Mouse (Mus musculus) lung, adult 2 months (tissue): ENCODE data around the gene Dnmt3l. TPM values are rescaled to one million over a fixed set of nuclear protein-coding genes. Genes with fewer than 3 reads are reported as not detected.
A peak's percentile ranks its signal among the peaks of the same experiment; 100 is the strongest.

ENCODE experiments used
- DNase-seq: peaks from one replicate; pipeline ENCODE4 v3.0.0; 2022
- H3K4me1 ChIP-seq: fragments of 200-500 bp; 2 replicates; pipeline ENCODE4 v1.6.1; 2011; ENCODE audit warnings: low read length; ENCODE audit not compliant: control insufficient read depth, insufficient read depth
- H3K4me3 ChIP-seq: fragments of 200-500 bp; replicated peaks from 2 replicates; pipeline ENCODE3; 2011; ENCODE audit warnings: low read depth, mild to moderate bottlenecking, control low read depth, low read length; ENCODE audit errors: extremely low read depth
- CTCF ChIP-seq: fragments of 200-500 bp; IDR thresholded peaks from 2 replicates; pipeline ENCODE4 v1.5.1; 2011; ENCODE audit warnings: mild to moderate bottlenecking, low read length, control low read depth; ENCODE audit not compliant: insufficient read depth
- POLR2A ChIP-seq: fragments of 200-500 bp; IDR thresholded peaks from 2 replicates; pipeline ENCODE4 v1.6.1; 2011; ENCODE audit warnings: low read depth, mild to moderate bottlenecking, control low read depth, low read length, borderline replicate concordance; ENCODE audit errors: extremely low read depth
- WGBS: fragments of 180-500 bp; shearing (Covaris S2); methylation state at CpG from one replicate; pipeline ENCODE4 v1.1.7; 2018; 5-methylcytosine and 5-hydroxymethylcytosine counted together
- polyA plus RNA-seq: library from polyadenylated mRNA; depleted of rRNA; stranded (reverse); fragments of >200 nt; gene quantifications from 2 replicates; pipeline ENCODE4 v1.2.3, GENCODE M21; 2012; rRNA removed

Dnmt3l gene
- 0.52 and 0.64 TPM in 2 replicates for polyA plus RNA-seq

DNA sequence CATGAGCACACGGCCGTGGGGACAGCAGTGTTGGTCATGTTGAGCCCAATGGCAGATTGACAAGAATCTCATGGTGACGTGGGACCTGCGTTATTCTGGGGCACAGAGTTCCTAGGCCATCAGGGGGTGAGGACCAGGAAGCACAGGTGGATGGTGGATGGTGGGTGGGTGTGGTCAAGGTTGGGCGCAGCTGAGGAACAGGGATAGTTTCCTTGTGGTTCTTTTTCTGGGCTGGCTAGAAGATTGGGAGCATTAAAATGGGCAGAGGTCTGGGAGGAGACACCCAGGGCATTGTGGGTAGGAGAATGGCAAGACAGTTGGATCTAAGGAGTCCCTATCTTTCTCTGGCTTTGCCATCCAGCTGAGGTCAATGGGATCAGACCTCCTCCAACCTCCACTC, at the start of gene Dnmt3l:
TSS of gene Dnmt3l (plus strand) at position 301 of the 400 bp plus-strand sequence.
- TF ChIP-seq CTCF (no peak), POLR2A (no peak)
- H3K4me1 ChIP-seq, result no peaks in the 10 kb centered on the region
- 90% methylated on average over 5 of the region's 5 CpGs for WGBS
- no peak within 1 kb of the TSS for H3K4me3 ChIP-seq
- DNase-seq, result no peak

DNA sequence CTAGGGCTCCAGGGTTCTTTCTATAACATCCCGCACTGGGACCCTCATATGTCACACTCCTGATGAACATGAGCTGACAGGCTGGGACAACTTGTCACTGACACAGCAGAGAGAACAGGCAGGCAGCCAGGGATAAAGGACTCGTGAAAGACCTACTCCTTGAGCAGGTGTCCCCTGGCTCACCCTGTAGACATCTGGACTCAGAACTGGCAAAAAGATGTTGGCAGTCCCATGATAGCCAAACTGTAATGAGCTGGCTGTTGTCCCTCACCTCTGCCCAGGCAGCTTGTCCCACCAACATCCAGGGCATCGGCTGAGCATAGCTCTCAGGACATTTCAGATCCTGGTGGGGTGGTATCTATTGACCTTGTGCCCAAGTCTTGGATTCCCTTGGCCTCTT, 46.1 kb upstream of the Dnmt3l start:
- WGBS, result 93% methylated on average over 3 of the region's 3 CpGs
- H3K4me3 ChIP-seq, result no peak overlapping the region
- TF ChIP-seq CTCF, result no peak
- no peaks in the 10 kb centered on the region for H3K4me1 ChIP-seq
- no peak for DNase-seq

DNA sequence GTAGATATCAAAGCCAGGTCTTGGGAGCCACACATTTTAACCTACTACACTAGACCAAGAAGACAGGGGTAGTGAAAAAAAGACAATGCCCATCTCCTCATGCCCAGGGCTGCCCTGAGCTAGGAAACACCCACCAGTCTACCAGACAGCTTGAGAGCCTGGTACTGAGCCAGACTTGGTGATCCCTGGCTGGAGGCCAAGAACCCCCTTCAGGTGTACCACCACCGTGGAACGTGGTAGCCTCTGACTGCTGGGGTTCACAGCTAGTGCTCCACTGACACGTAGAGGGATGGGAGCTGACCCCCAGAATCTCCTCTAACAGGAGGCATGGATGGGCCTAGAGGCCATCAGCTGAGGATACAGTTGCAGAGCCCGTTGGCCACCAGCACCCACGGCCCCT, 41.5 kb upstream of the Dnmt3l start:
- TF ChIP-seq CTCF (no peak), POLR2A (no peak)
- no peak overlapping the region for H3K4me3 ChIP-seq
- no peak for DNase-seq
- H3K4me1 ChIP-seq, result no peaks in the 10 kb centered on the region
- 94% methylated on average over 5 of the region's 5 CpGs for WGBS

DNA sequence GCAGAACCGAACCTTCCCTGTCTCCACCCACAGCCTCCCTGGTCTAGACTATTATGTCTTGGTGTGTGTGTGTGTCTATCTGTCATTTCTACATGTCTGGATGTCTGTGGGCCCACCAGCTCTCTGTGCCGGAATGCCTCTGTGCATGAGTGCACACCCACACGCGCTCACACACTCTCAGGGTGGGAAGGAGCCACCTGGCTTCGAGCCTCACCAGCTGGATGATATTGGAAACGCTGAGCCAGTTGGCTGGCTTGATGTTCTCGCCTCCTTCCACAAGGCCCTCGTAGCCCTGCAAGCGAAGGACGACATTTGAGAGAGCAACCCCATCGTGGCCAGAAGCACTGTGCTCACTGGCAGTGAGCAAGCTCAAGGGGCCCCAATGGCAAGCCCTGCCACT, 40.0 kb upstream of the Dnmt3l start:
- TF ChIP-seq POLR2A (no peak), CTCF (no peak)
- Histone ChIP-seq H3K4me3 (no peak overlapping the region), H3K4me1 (no peaks in the 10 kb centered on the region)
- no peak for DNase-seq
- 87% methylated on average over 11 of the region's 11 CpGs for WGBS

DNA sequence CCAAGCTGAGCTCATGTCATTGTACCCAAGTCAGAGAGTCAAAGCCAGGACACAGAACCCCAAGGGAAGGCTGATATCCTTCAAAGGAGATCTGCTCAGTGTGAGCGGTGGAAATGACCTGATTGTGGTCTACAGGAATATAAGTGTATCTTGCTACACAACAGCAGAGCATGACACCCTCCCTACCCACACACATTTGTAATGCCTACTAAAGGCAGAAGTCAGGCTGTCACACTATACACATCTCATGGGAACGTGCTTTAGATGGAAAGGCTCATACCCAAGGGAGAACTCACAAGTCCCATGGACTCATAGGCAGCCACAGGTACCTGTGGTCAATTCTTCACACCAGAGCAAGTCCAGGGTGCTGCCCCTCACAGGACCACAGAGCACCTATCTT, 39.4 kb upstream of the Dnmt3l start:
- TF ChIP-seq CTCF, result no peak
- TF ChIP-seq POLR2A, result no peak
- Histone ChIP-seq H3K4me1 (no peaks in the 10 kb centered on the region), H3K4me3 (no peak overlapping the region)
- 90% methylated on average over 2 of the region's 2 CpGs for whole genome bisulfite sequencing
- DNase-seq, result no peak

DNA sequence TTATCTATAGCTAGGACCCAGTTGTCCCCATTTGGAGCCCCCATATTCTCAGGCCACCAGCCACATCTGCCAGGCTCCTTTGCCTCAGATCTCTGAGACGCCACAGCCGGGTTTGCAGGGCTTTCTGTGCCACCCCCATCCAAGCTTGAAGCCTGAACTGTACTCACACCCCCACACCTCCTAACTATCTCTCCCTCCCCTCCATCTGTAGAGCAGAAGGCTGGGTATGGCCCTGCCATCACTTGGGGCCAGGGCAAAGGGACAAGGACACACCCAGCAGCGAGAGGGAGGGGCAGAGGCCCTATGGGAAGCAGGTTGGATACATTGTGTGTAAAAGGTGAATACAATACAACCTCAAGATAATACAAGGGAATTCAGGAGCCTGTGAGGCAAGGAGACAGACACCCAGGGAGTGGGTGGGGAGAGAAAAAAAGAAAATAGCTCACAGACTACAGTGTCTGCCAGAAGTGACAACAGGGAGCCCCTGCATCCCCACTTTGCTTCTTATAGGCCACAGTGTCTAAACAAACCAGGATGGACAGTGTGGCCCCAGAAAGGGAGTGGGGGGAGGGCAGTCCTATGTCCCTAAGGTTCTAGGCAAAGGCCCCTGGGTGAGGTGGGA, 37.2 kb upstream of the Dnmt3l start:
- TF ChIP-seq POLR2A (no peak), CTCF (no peak)
- Histone ChIP-seq H3K4me3 (no peak overlapping the region), H3K4me1 (peaks cover 3% of the 10 kb centered on the region; the same call in 1 of the 2 replicates)
- WGBS, result 89% methylated on average over 3 of the region's 3 CpGs
- no peak for DNase-seq

DNA sequence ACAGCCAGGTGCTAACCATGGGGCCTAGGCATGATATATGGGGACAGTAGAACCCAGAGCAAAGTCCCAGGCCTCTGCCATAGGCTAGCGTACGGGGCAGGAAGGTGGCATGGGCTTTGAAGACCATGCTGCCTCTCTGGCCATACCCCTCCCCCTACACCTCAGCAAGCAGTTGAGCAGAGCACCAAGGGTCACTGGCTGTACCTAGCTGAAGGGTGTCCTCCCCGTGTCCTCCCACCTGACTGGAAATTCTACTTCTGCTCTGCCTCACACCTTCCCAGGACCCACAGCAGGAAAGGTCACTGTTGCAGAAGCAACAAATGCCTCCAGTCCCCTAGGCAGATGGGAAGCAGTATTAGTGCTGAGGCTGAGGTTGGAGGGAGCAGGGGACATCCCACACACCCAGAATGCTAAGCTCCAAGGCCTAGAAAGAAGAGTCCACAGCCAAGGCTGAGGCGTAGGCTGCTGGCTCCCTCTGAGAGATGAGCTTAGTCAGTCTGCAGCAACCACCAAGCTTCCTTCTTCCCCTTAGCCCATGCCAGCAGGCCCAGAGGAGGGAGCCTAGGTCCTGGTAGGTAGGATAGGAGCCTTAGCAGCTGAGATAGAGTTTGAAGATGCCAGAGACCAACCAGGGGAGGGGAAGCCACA, 35.8 kb upstream of the Dnmt3l start:
- DNase-seq, result no peak
- 89% methylated on average over 4 of the region's 4 CpGs for WGBS
- peaks cover 3% of the 10 kb centered on the region; the same call in 1 of the 2 replicates for H3K4me1 ChIP-seq
- TF ChIP-seq POLR2A, result no peak
- TF ChIP-seq CTCF, result no peak
- no peak overlapping the region for H3K4me3 ChIP-seq

DNA sequence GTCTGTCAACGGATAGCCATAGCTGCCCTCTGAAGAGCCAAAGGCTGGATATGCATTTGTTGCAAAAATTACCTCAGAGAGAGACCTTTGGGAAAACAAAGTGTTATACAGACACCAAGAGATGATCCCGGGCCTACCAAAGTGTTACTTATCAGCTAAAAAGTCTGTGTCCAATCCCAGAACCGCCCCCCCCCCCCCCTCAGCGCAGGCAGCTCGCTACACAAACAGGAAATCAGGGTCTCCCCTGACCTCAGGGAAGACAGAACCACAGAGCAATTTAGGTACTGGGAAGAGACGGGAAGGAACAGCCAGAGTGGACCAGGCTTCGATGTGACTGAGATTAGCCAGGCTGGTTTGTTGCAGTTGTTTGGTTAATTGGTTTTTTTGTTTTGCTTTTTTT, 34.5 kb upstream of the Dnmt3l start:
- WGBS, result 43% methylated on average over 7 of the region's 7 CpGs
- Histone ChIP-seq H3K4me3 (no peak overlapping the region), H3K4me1 (peaks cover 3% of the 10 kb centered on the region; the same call in 1 of the 2 replicates)
- no peak for DNase-seq
- TF ChIP-seq POLR2A (no peak), CTCF (no peak)

DNA sequence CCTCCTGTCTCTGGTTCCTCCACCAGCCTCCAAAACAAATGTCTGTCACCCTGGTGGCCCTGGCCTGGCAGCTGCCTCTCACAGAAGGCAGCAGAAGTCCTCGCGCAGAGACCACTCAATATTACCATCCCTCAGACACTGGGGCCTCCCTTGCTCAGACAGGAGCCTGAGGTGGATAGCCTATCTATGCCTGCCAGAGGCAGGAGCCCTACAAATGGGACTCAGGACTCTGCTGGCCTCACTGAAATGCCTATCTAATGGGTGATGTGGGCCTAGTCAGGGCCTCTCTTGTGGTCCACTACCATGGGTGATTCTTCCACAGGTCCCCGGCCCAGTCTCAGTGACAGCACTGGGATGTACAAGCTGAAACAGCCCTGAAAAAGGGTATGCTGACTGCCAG, 33.6 kb upstream of the Dnmt3l start:
- DNase-seq, result no peak
- Histone ChIP-seq H3K4me1 (peaks cover 3% of the 10 kb centered on the region; the same call in 1 of the 2 replicates), H3K4me3 (no peak overlapping the region)
- no peak for TF ChIP-seq CTCF
- TF ChIP-seq POLR2A, result no peak
- WGBS, result 87% methylated on average over 3 of the region's 3 CpGs

DNA sequence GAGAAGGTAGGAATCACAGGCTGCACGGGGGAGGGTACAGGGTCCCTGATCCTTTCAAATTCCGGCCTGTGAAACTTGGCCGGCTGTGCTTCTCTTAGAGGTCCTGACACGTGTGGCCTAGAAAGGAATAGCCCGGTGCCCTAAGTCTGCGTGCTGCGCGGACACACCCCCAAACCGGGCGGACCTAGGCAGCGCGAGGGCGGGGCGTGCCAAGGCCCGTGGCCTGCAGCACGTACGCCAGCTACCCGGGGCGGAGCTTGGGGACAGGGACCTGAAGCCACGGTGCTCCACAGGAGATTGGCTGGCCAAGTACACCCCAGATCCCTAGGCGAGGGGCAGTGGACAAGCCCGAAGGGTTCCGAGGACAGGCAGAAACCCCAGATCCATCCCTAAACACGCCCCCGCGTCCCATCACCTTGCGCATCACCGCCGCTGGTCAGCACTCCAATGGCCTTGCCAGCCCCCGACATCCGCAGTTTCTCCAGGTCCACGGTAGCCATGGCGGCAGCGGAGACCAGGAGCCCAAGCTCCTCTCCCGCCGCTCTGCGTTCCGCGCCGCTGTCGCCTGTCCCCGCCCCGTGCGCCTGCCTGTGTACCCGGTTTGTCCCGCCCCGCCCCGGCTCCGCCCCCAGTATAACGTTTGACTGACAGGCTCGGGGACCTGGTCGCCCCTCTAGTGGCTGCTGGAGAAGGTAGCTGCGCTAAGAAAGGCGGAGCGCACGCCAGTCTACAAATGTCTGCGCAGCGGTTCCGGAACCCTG, 32.4 kb upstream of the Dnmt3l start:
- peak; percentile 93 for DNase-seq
- Histone ChIP-seq H3K4me3 (peak overlapping the region; percentile 92), H3K4me1 (peaks cover 3% of the 10 kb centered on the region; the same call in 1 of the 2 replicates)
- under 1% methylated on average over 59 of the region's 59 CpGs for WGBS
- peak; percentile 83; the same call in 1 of the 2 replicates for TF ChIP-seq POLR2A
- TF ChIP-seq CTCF, result peak; percentile 47
